Mouse (Mus musculus) stomach, postnatal 0 days (tissue): ENCODE measurements around the gene Coq5.

Experiments
- CTCF ChIP-seq: IDR thresholded peaks from 2 replicates; pipeline ENCODE4 v1.5.1; 2016; ENCODE audit warnings: antibody characterized with exemption, low read depth, mild to moderate bottlenecking, moderate library complexity
- EP300 ChIP-seq: optimal IDR thresholded peaks from 2 replicates; pipeline ENCODE3; 2016; ENCODE audit warnings: antibody characterized with exemption

- TF ChIP-seq CTCF: no peak
- TF ChIP-seq EP300: no peak
Observed at GRCm38 (mm10) chr5:115266340-115266739, 13.1 kb upstream of the Coq5 start.
